Mouse (Mus musculus): ENCODE data around the gene E2f3. TPM values are rescaled to one million over a fixed set of nuclear protein-coding genes. Genes with fewer than 3 reads are reported as not detected.

Gene E2f3
- polyA plus RNA-seq, 2 experiments, result 10.2 to 23.6 TPM

DNA sequence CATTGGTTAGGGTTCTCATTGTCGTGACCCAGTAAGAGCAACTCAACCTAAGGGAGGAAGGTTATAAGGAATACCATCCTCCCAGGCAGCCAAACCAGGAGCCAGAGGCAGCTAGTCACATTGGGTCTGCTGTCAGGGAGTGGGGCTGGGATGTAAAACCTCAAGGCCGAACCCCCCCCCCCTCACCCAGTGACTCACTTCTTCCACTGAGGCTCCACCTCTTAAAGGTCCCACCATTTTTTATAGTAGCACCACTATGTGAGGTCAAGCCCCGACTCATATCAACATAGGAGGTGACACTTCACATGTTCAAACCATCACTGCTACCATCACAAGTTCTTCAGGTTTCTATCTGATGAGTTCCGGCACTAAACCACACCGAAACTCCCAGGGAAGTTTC lies 19.0 kb upstream of the E2f3 start:
- Histone ChIP-seq H3K4me2 (replicated peaks; ENCODE audit: low read depth, low read length, severe bottlenecking) (no peak overlapping the region), H3K36me3 (ENCODE audit: control insufficient read depth, insufficient read depth, low read length) (no peaks in the 10 kb centered on the region), H3K27me3 (ENCODE audit: control insufficient read depth, insufficient read depth, low read length) (no peaks in the 10 kb centered on the region), H3K9me3 (ENCODE audit: control insufficient read depth, low read length) (no peaks in the 10 kb centered on the region), H3K4me3 (replicated peaks; ENCODE audit: low read length) (no peak overlapping the region), H3K9ac (ENCODE audit: low read depth, low read length, severe bottlenecking) (no peak overlapping the region), H3K4me1 (ENCODE audit: control insufficient read depth, insufficient read depth, low read length) (no peaks in the 10 kb centered on the region), H3K27ac (replicated peaks; ENCODE audit: low read depth, low read length) (no peak overlapping the region)
- ATAC-seq (ENCODE audit: low FRiP score, low read depth) (no peak), DNase-seq (ENCODE audit: low spot score) (no peak)
- WGBS, result 95% methylated on average over 5 of the region's 5 CpGs
- TF ChIP-seq POLR2A (IDR thresholded peaks at IDR 0.05; ENCODE audit: borderline replicate concordance, extremely low read depth, insufficient read depth, insufficient read length), result no peak

DNA sequence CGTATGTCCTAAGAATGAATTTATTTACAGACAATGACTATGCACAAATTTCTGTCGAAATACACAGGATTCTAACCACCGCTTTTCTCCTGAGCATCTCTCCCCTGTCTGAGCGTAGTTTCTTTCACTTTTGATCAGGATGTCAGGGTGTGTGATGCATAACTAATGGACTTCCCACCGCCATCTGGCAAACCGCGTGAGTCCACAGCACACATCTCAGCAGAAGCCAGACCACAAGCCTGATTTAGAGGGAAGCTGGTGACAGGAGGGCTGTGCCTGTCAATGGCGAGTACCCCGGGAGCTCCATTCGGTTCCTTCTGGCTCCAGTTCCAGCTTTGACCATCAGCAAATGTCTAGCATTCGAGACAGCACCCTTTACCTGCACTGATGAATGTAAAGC lies 17.3 kb upstream of the E2f3 start:
- H3K9me3 ChIP-seq (ENCODE audit: control insufficient read depth, low read length), result no peaks in the 10 kb centered on the region
- H3K4me3 ChIP-seq (replicated peaks; ENCODE audit: low read length), result no peak overlapping the region
- no peak overlapping the region for H3K27ac ChIP-seq (replicated peaks; ENCODE audit: low read depth, low read length)
- no peak overlapping the region for H3K4me2 ChIP-seq (replicated peaks; ENCODE audit: low read depth, low read length, severe bottlenecking)
- H3K36me3 ChIP-seq (ENCODE audit: control insufficient read depth, insufficient read depth, low read length), result no peaks in the 10 kb centered on the region
- ATAC-seq (ENCODE audit: low FRiP score, low read depth) (no peak), DNase-seq (ENCODE audit: low spot score) (no peak)
- H3K4me1 ChIP-seq (ENCODE audit: control insufficient read depth, insufficient read depth, low read length), result no peaks in the 10 kb centered on the region
- WGBS, result 76% methylated on average over 11 of the region's 11 CpGs
- H3K9ac ChIP-seq (ENCODE audit: low read depth, low read length, severe bottlenecking), result no peak overlapping the region
- TF ChIP-seq POLR2A (IDR thresholded peaks at IDR 0.05; ENCODE audit: borderline replicate concordance, extremely low read depth, insufficient read depth, insufficient read length), result no peak
- no peaks in the 10 kb centered on the region for H3K27me3 ChIP-seq (ENCODE audit: control insufficient read depth, insufficient read depth, low read length)

DNA sequence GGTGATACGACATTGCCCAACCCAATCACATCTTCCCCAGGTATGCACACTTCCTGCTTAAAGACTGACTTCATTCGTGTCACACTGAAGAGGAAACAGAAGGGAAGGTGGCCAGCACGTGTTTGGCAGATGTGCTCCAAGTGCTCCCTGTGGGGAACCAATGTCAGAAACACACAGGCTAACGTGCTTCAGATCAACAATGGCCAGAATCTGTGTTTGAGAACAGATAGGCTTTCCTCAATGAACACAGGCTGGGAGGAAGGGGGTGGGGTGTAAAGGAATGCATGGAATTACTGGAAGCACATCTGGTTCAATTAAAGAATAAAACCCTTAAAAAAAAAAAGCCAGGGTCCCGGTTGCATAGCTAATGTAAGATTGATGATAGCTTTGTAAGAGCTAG lies 15.2 kb upstream of the E2f3 start:
- Histone ChIP-seq H3K9me3 (ENCODE audit: control insufficient read depth, low read length) (no peaks in the 10 kb centered on the region), H3K36me3 (ENCODE audit: control insufficient read depth, insufficient read depth, low read length) (no peaks in the 10 kb centered on the region), H3K4me1 (ENCODE audit: control insufficient read depth, insufficient read depth, low read length) (no peaks in the 10 kb centered on the region), H3K27me3 (ENCODE audit: control insufficient read depth, insufficient read depth, low read length) (no peaks in the 10 kb centered on the region), H3K4me3 (replicated peaks; ENCODE audit: low read length) (no peak overlapping the region), H3K4me2 (replicated peaks; ENCODE audit: low read depth, low read length, severe bottlenecking) (no peak overlapping the region), H3K9ac (ENCODE audit: low read depth, low read length, severe bottlenecking) (no peak overlapping the region), H3K27ac (replicated peaks; ENCODE audit: low read depth, low read length) (no peak overlapping the region)
- DNase-seq (ENCODE audit: low spot score), result peak; percentile 63
- no peak for TF ChIP-seq POLR2A (IDR thresholded peaks at IDR 0.05; ENCODE audit: borderline replicate concordance, extremely low read depth, insufficient read depth, insufficient read length)
- ATAC-seq (ENCODE audit: low FRiP score, low read depth), result peak; percentile 81
- WGBS, result 24% methylated on average over 5 of the region's 5 CpGs

DNA sequence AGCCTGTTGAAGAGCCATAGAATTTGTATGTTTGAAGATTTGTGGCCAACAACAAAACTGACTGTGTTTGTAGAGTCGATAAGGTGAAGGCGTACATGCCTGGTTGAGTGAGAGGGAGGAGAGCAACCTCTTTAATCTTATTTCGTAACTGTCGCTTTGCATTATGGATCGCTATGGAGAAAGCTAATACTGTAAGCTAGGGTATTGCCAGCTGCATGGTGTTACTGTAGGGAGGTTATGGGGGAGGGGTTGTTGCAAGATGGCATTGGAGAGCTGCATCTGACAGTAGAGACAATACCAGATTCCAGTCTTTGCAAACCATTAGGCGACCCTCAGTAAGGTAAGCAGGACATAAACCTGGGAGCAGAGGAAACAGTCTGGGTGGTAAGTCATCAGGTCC lies 2.1 kb upstream of the E2f3 start:
- no peak overlapping the region for H3K4me2 ChIP-seq (replicated peaks; ENCODE audit: low read depth, low read length, severe bottlenecking)
- H3K9me3 ChIP-seq (ENCODE audit: control insufficient read depth, low read length), result no peaks in the 10 kb centered on the region
- H3K4me3 ChIP-seq (replicated peaks; ENCODE audit: low read length), result no peak overlapping the region
- peaks cover 5% of the 10 kb centered on the region; the same call in 1 of the 2 replicates for H3K4me1 ChIP-seq (ENCODE audit: control insufficient read depth, insufficient read depth, low read length)
- no peak for ATAC-seq (ENCODE audit: low FRiP score, low read depth)
- H3K27me3 ChIP-seq (ENCODE audit: control insufficient read depth, insufficient read depth, low read length), result no peaks in the 10 kb centered on the region
- 86% methylated on average over 6 of the region's 6 CpGs for WGBS
- no peaks in the 10 kb centered on the region for H3K36me3 ChIP-seq (ENCODE audit: control insufficient read depth, insufficient read depth, low read length)
- H3K9ac ChIP-seq (ENCODE audit: low read depth, low read length, severe bottlenecking), result no peak overlapping the region
- no peak for TF ChIP-seq POLR2A (IDR thresholded peaks at IDR 0.05; ENCODE audit: borderline replicate concordance, extremely low read depth, insufficient read depth, insufficient read length)
- DNase-seq (ENCODE audit: low spot score), result no peak
- H3K27ac ChIP-seq (replicated peaks; ENCODE audit: low read depth, low read length), result no peak overlapping the region

DNA sequence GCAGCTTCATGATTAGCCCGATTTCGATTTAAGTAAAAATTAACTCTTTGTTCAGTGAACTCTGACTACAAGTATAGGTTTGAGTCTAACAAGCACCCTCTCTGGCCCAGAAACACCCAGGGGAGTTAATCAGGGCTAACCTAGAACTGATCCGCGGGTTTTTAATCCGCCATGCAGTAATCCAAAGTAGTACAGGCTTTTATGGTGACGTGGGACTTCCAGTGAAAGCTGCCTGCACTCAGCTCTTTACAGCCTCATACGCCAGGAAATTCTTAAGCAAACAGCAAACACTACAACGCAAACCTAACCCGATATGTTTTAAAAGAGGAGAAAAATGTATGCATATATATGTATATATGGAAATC lies 875 bp upstream of the E2f3 start:
- Histone ChIP-seq H3K4me2 (replicated peaks; ENCODE audit: low read depth, low read length, severe bottlenecking) (peak overlapping the region; percentile 51), H3K4me3 (replicated peaks; ENCODE audit: low read length) (peak overlapping the region; percentile 28), H3K9ac (ENCODE audit: low read depth, low read length, severe bottlenecking) (no peak overlapping the region), H3K27me3 (ENCODE audit: control insufficient read depth, insufficient read depth, low read length) (no peaks in the 10 kb centered on the region), H3K9me3 (ENCODE audit: control insufficient read depth, low read length) (no peaks in the 10 kb centered on the region), H3K36me3 (ENCODE audit: control insufficient read depth, insufficient read depth, low read length) (no peaks in the 10 kb centered on the region), H3K4me1 (ENCODE audit: control insufficient read depth, insufficient read depth, low read length) (peaks cover 7% of the 10 kb centered on the region; the same call in 1 of the 2 replicates), H3K27ac (replicated peaks; ENCODE audit: low read depth, low read length) (no peak overlapping the region; the same call in none of the 2 replicates)
- ATAC-seq (ENCODE audit: low FRiP score, low read depth) (no peak), DNase-seq (ENCODE audit: low spot score) (peak; percentile 37)
- 16% methylated on average over 9 of the region's 9 CpGs for WGBS
- TF ChIP-seq POLR2A (IDR thresholded peaks at IDR 0.05; ENCODE audit: borderline replicate concordance, extremely low read depth, insufficient read depth, insufficient read length), result no peak

All from limb, embryonic 14.5 days (tissue).